In genomic region chr6:32955481-32955880, GRCm38 (mm10) we compare ENCODE assay signal across 25 mouse cellular contexts.
DNase-seq lines count a peak whose midpoint lies in the region; ATAC-seq lines count a peak whose summit lies in the region.
"Had no signal": no experiment of that assay in that cellular context is flagged by ENCODE, and none has a peak within 500 bp of the region (broad histone marks: within the 10 kb centered on the region; RNA-seq: fewer than 3 reads in every experiment).

No protein-coding gene starts in this region.

- peaks cover under 1% of the 10 kb centered on the region; the same call in 1 of the 2 replicates for H3K4me1 ChIP-seq in forebrain, embryonic 14.5 days (ENCODE audit: control insufficient read depth, insufficient read depth, low read length)
- H3K4me1 ChIP-seq in forebrain, embryonic 11.5 days (replicated peaks; ENCODE audit: control insufficient read depth, insufficient read depth, low read length), result no peaks in the 10 kb centered on the region
- H3K4me1 ChIP-seq in forebrain, embryonic 16.5 days (replicated peaks; ENCODE audit: control insufficient read depth, insufficient read depth, low read length), result peaks cover 4% of the 10 kb centered on the region; the same call in 1 of the 2 replicates
- H3K4me1 ChIP-seq in forebrain, embryonic 13.5 days, result peaks cover 10% of the 10 kb centered on the region
- peaks cover 12% of the 10 kb centered on the region for H3K4me1 ChIP-seq in hindbrain, embryonic 13.5 days (replicated peaks)
- peaks cover 21% of the 10 kb centered on the region for H3K4me1 ChIP-seq in hindbrain, embryonic 10.5 days (replicated peaks)
- H3K4me1 ChIP-seq: embryonic facial prominence, embryonic 13.5 days; embryonic facial prominence, embryonic 15.5 days had no signal

- H3K9ac ChIP-seq in forebrain, embryonic 14.5 days (ENCODE audit: low read length), result no peak overlapping the region
- no peak overlapping the region for H3K9ac ChIP-seq in forebrain, embryonic 11.5 days (ENCODE audit: low read length)
- no peak overlapping the region for H3K9ac ChIP-seq in forebrain, embryonic 16.5 days (replicated peaks; ENCODE audit: low read depth, low read length)
- no peak overlapping the region for H3K9ac ChIP-seq in forebrain, embryonic 13.5 days
- H3K9ac ChIP-seq in hindbrain, embryonic 13.5 days, result no peak overlapping the region
- H3K9ac ChIP-seq: embryonic facial prominence, embryonic 13.5 days; embryonic facial prominence, embryonic 15.5 days had no signal

- H3K27ac ChIP-seq in forebrain, embryonic 14.5 days (ENCODE audit: low read depth, low read length), result no peak overlapping the region
- H3K27ac ChIP-seq in forebrain, embryonic 11.5 days (ENCODE audit: low read depth, low read length), result no peak overlapping the region
- H3K27ac ChIP-seq in forebrain, embryonic 16.5 days (ENCODE audit: low read length), result peak overlapping the region; percentile 35
- H3K27ac ChIP-seq in forebrain, embryonic 13.5 days, result no peak overlapping the region
- peak overlapping the region; percentile 35; the same call in 1 of the 2 replicates for H3K27ac ChIP-seq in hindbrain, embryonic 13.5 days
- H3K27ac ChIP-seq in hindbrain, embryonic 10.5 days, result no peak overlapping the region
- H3K27ac ChIP-seq: embryonic facial prominence, embryonic 13.5 days; embryonic facial prominence, embryonic 15.5 days had no signal

- no peaks in the 10 kb centered on the region for H3K9me3 ChIP-seq in forebrain, embryonic 14.5 days (replicated peaks; ENCODE audit: control insufficient read depth, low read length)
- H3K9me3 ChIP-seq in forebrain, embryonic 11.5 days (ENCODE audit: control insufficient read depth, low read length), result no peaks in the 10 kb centered on the region
- no peaks in the 10 kb centered on the region for H3K9me3 ChIP-seq in forebrain, embryonic 16.5 days (ENCODE audit: control insufficient read depth, low read length)
- H3K9me3 ChIP-seq in forebrain, embryonic 13.5 days (replicated peaks), result no peaks in the 10 kb centered on the region
- no peaks in the 10 kb centered on the region for H3K9me3 ChIP-seq in hindbrain, embryonic 13.5 days
- no peaks in the 10 kb centered on the region for H3K9me3 ChIP-seq in hindbrain, embryonic 10.5 days
- H3K9me3 ChIP-seq: embryonic facial prominence, embryonic 13.5 days; embryonic facial prominence, embryonic 15.5 days; G1E had no signal

- no peaks in the 10 kb centered on the region for H3K27me3 ChIP-seq in forebrain, embryonic 14.5 days (replicated peaks; ENCODE audit: control insufficient read depth, insufficient read depth, low read length)
- no peaks in the 10 kb centered on the region for H3K27me3 ChIP-seq in forebrain, embryonic 11.5 days (ENCODE audit: control insufficient read depth, insufficient read depth, low read length)
- H3K27me3 ChIP-seq in forebrain, embryonic 16.5 days (replicated peaks; ENCODE audit: control insufficient read depth, insufficient read depth, low read length), result no peaks in the 10 kb centered on the region
- H3K27me3 ChIP-seq in forebrain, embryonic 13.5 days, result no peaks in the 10 kb centered on the region
- H3K27me3 ChIP-seq in hindbrain, embryonic 13.5 days, result no peaks in the 10 kb centered on the region
- no peaks in the 10 kb centered on the region for H3K27me3 ChIP-seq in hindbrain, embryonic 10.5 days (ENCODE audit: insufficient read depth, poor library complexity, severe bottlenecking)
- H3K27me3 ChIP-seq: CH12.LX; embryonic facial prominence, embryonic 13.5 days; embryonic facial prominence, embryonic 15.5 days; Patski had no signal

- no peaks in the 10 kb centered on the region for H3K36me3 ChIP-seq in forebrain, embryonic 14.5 days (ENCODE audit: control insufficient read depth, insufficient read depth, low read length)
- H3K36me3 ChIP-seq in forebrain, embryonic 11.5 days (ENCODE audit: control insufficient read depth, insufficient read depth, low read length), result no peaks in the 10 kb centered on the region
- H3K36me3 ChIP-seq in forebrain, embryonic 16.5 days (ENCODE audit: control insufficient read depth, insufficient read depth), result no peaks in the 10 kb centered on the region
- no peaks in the 10 kb centered on the region for H3K36me3 ChIP-seq in forebrain, embryonic 13.5 days (ENCODE audit: poor library complexity, severe bottlenecking)
- H3K36me3 ChIP-seq in hindbrain, embryonic 13.5 days, result no peaks in the 10 kb centered on the region
- H3K36me3 ChIP-seq in hindbrain, embryonic 10.5 days, result no peaks in the 10 kb centered on the region
- H3K36me3 ChIP-seq: embryonic facial prominence, embryonic 13.5 days; embryonic facial prominence, embryonic 15.5 days had no signal

- H3K4me3 ChIP-seq in forebrain, embryonic 14.5 days (ENCODE audit: low read depth, low read length), result no peak overlapping the region
- no peak overlapping the region for H3K4me3 ChIP-seq in forebrain, embryonic 11.5 days (ENCODE audit: low read depth, low read length)
- H3K4me3 ChIP-seq in forebrain, embryonic 16.5 days (replicated peaks; ENCODE audit: low read length), result no peak overlapping the region
- no peak overlapping the region for H3K4me3 ChIP-seq in forebrain, embryonic 13.5 days
- H3K4me3 ChIP-seq in hindbrain, embryonic 13.5 days, result no peak overlapping the region
- H3K4me3 ChIP-seq in hindbrain, embryonic 10.5 days, result no peak overlapping the region
- H3K4me3 ChIP-seq: embryonic facial prominence, embryonic 13.5 days; embryonic facial prominence, embryonic 15.5 days; erythroblast, embryonic 14.5 days had no signal

- ATAC-seq in forebrain, embryonic 14.5 days, result no peak
- ATAC-seq in forebrain, embryonic 11.5 days (replicated peaks; ENCODE audit: low FRiP score), result no peak
- no peak for ATAC-seq in forebrain, embryonic 16.5 days
- no peak for ATAC-seq in forebrain, embryonic 13.5 days
- ATAC-seq in hindbrain, embryonic 13.5 days (ENCODE audit: low FRiP score), result no peak
- ATAC-seq: activated CD4-positive, CD25-positive, alpha-beta regulatory T cell, adult 4 months; CD4-positive, CD25-positive, alpha-beta regulatory T cell, adult 4 months; Patski had no signal

- H3K4me2 ChIP-seq in forebrain, embryonic 14.5 days (ENCODE audit: low read length), result no peak overlapping the region
- no peak overlapping the region for H3K4me2 ChIP-seq in forebrain, embryonic 11.5 days (ENCODE audit: low read depth, low read length, severe bottlenecking)
- H3K4me2 ChIP-seq in forebrain, embryonic 16.5 days (ENCODE audit: low read length), result no peak overlapping the region
- H3K4me2 ChIP-seq in forebrain, embryonic 13.5 days, result no peak overlapping the region
- H3K4me2 ChIP-seq in hindbrain, embryonic 13.5 days, result no peak overlapping the region
- H3K4me2 ChIP-seq: embryonic facial prominence, embryonic 13.5 days; embryonic facial prominence, embryonic 15.5 days had no signal

- DNase-seq in forebrain, embryonic 14.5 days (ENCODE audit: low spot score), result peak; percentile 61
- no peak for DNase-seq in forebrain, embryonic 11.5 days (ENCODE audit: low spot score)
- no peak for DNase-seq in hindbrain, embryonic 10.5 days (ENCODE audit: low spot score)
- DNase-seq in lung, postnatal 10 days, result no peak
- DNase-seq: adrenal gland, adult 8-10 months; adrenal gland, postnatal 14 days; adrenal gland, postnatal 36 days; B cell, adult 2 months; cerebellum, adult 11-12 months; cerebellum, adult 2 months; cerebellum, adult 9-10 months; cerebellum, postnatal 10 days; cerebellum, postnatal 36 days; embryo, embryonic 11 days had no signal

- 56% methylated on average over 3 of the region's 3 CpGs for WGBS in forebrain, embryonic 14.5 days
- WGBS in forebrain, embryonic 11.5 days, result 71% methylated on average over 3 of the region's 3 CpGs
- WGBS in forebrain, embryonic 16.5 days, result 51% methylated on average over 3 of the region's 3 CpGs
- 61% methylated on average over 3 of the region's 3 CpGs for WGBS in forebrain, embryonic 13.5 days
- WGBS in hindbrain, embryonic 13.5 days, result 26% methylated on average over 3 of the region's 3 CpGs
- 68% methylated on average over 3 of the region's 3 CpGs for WGBS in hindbrain, embryonic 10.5 days

Comparison
In these comparisons a context has a peak if more than half of its experiments do, and no peak if none do; other contexts are left out.
1. H3K27ac ChIP-seq: peak in forebrain, embryonic 16.5 days (single experiment) and hindbrain, embryonic 13.5 days (single experiment); none in forebrain, embryonic 14.5 days (single experiment), forebrain, embryonic 11.5 days (single experiment), forebrain, embryonic 13.5 days (single experiment) and hindbrain, embryonic 10.5 days (single experiment).